Mouse (Mus musculus): ENCODE results near the gene Aif1.

GRCm38 (mm10) chr17:35174201-35174977, 1.5 kb downstream of the Aif1 start:
- no peak for TF ChIP-seq POLR2A (IDR thresholded peaks at IDR 0.05; ENCODE audit: extremely low read depth, insufficient read depth, low read length)
- TF ChIP-seq CTCF (IDR thresholded peaks at IDR 0.05; ENCODE audit: low read depth, low read length) = no peak

All from liver, adult 2 months (tissue).